Mouse (Mus musculus) liver, embryonic 14.5 days (tissue): Measurements from ENCODE around the gene Kalrn.

Experiments used
- CTCF ChIP-seq: IDR thresholded peaks from 2 replicates; pipeline ENCODE4 v1.5.1; 2016; ENCODE audit warnings: antibody characterized with exemption, low read depth, control low read depth
- EP300 ChIP-seq: IDR thresholded peaks from 2 replicates; pipeline ENCODE4 v1.6.1; 2016; ENCODE audit warnings: antibody characterized with exemption, low read depth

DNA sequence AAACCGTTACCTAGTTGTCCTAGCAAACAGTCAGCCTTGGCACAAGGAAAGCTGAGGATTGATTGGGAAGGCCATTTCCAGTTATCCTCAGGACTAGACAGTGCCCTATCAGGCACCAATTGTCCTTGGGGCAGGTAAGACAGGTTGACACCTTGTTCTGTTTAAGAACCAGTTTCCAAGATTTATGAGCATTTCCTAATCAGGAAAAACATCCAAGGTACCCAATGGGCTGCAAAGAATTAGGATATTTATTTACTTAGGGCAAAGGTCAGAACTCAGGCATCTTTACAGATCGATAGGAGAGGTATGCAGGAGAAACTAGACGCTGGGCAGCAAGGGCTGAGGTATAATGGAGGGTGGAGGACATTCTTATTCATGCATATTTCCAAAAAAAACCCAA lies 503.9 kb downstream of the Kalrn start:
- TF ChIP-seq CTCF (no peak), EP300 (no peak)
